Mouse (Mus musculus): ENCODE data around the gene Ppp1r11. TPM values are rescaled to one million over a fixed set of nuclear protein-coding genes. Genes with fewer than 3 reads are reported as not detected.

Ppp1r11 gene
- 54.0 and 64.5 TPM in 2 replicates for total RNA-seq (2014; rRNA removed)
- polyA plus RNA-seq (2015; fragmentation: Nextera tagmentation; extraction: Ambion mirVana) = 143 and 166 TPM in 2 replicates

- Histone ChIP-seq H3K9me3 (ENCODE audit: low read length) (no peaks in the 10 kb centered on the region), H3K4me3 (ENCODE audit: low read depth, low read length) (peak within 1 kb of the TSS; percentile 51), H3K27me3 (ENCODE audit: insufficient read depth, low read length) (no peaks in the 10 kb centered on the region), H3K27ac (ENCODE audit: low read depth, low read length) (peak within 1 kb of the TSS; percentile 74), H3K9ac (replicated peaks; ENCODE audit: low read length, poor library complexity, severe bottlenecking) (peak within 1 kb of the TSS; percentile 65), H3K4me2 (ENCODE audit: low read depth, low read length, poor library complexity, severe bottlenecking) (peak within 1 kb of the TSS; percentile 77), H3K36me3 (ENCODE audit: insufficient read depth, low read length) (peaks cover 8% of the 10 kb centered on the region), H3K4me1 (ENCODE audit: insufficient read depth, low read length) (0 out of 2 replicates have a peak, but pooled peaks cover 2% of the 10 kb centered on the region)
- peak; percentile 97 for ATAC-seq (ENCODE audit: low FRiP score)
- peak; percentile 99 for DNase-seq (ENCODE audit: low spot score)
- TF ChIP-seq CTCF (IDR thresholded peaks at IDR 0.05) = no peak
- WGBS = 2% methylated on average over 36 of the region's 36 CpGs
Measured at GRCm38 (mm10) chr17:36950981-36951947, at the start of gene Ppp1r11. Gene Ppp1r11 (minus strand): TSS chr17:36951741.

DNA sequence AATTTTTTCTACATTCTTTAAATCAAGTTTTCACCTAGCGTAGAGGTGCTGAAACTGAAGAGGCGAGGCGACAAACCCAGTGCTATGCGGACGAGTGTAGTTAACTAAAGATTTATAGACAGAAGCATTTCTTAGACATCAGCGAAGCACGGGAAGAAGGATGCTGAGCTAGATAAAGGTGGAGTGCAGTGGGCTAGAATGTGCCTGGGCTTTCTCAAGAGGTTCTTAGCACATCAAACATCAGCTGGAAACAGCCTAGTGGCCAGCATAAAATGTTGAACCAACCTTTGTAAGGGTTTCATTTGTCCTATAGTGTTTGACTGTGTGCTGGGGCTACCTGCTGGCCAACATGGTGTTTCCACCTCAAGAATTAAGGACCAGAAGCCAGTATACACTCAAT lies 49.3 kb upstream of the Ppp1r11 start, which contains the start of gene Zfp57:
Gene Zfp57 (plus strand): TSS at position 301 of the 400 bp plus-strand sequence.
- no peak for ATAC-seq (ENCODE audit: low FRiP score)
- H3K4me1 ChIP-seq (ENCODE audit: insufficient read depth, low read length) = no peaks in the 10 kb centered on the region
- H3K4me3 ChIP-seq (ENCODE audit: low read depth, low read length) = peak within 1 kb of the TSS; percentile 9; the same call in 1 of the 2 replicates
- no peaks in the 10 kb centered on the region for H3K27me3 ChIP-seq (ENCODE audit: insufficient read depth, low read length)
- H3K4me2 ChIP-seq (ENCODE audit: low read depth, low read length, poor library complexity, severe bottlenecking) = peak within 1 kb of the TSS; percentile 71
- no peaks in the 10 kb centered on the region for H3K9me3 ChIP-seq (ENCODE audit: low read length)
- no peak within 1 kb of the TSS for H3K27ac ChIP-seq (ENCODE audit: low read depth, low read length)
- 96% methylated on average over 7 of the region's 7 CpGs for WGBS
- H3K9ac ChIP-seq (replicated peaks; ENCODE audit: low read length, poor library complexity, severe bottlenecking) = no peak within 1 kb of the TSS
- no peak for TF ChIP-seq CTCF (IDR thresholded peaks at IDR 0.05)
- no peak for DNase-seq (ENCODE audit: low spot score)
- H3K36me3 ChIP-seq (ENCODE audit: insufficient read depth, low read length) = no peaks in the 10 kb centered on the region

DNA sequence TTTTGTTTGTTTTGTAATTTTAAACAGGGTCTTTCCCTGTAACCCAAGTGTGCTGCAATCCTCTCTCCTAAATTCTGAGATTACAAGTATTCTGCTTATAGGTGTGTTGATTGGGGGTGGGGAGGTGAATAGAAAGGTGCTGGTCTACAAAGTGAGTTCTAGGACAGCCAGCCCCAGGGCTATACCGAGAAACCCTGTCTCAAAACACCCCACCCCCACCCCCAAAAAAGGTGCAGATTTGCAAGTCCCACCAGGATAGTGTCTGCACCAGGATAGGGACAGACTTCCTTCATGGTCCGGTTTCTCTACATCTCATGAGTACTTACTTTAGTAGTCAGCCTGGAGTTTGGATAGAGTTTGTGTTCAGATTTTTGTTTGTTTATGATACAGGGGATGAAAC lies 46.9 kb upstream of the Ppp1r11 start:
- Histone ChIP-seq H3K4me2 (ENCODE audit: low read depth, low read length, poor library complexity, severe bottlenecking) (no peak overlapping the region), H3K27ac (ENCODE audit: low read depth, low read length) (no peak overlapping the region), H3K9ac (replicated peaks; ENCODE audit: low read length, poor library complexity, severe bottlenecking) (no peak overlapping the region), H3K36me3 (ENCODE audit: insufficient read depth, low read length) (no peaks in the 10 kb centered on the region), H3K4me3 (ENCODE audit: low read depth, low read length) (no peak overlapping the region), H3K27me3 (ENCODE audit: insufficient read depth, low read length) (no peaks in the 10 kb centered on the region), H3K9me3 (ENCODE audit: low read length) (no peaks in the 10 kb centered on the region), H3K4me1 (ENCODE audit: insufficient read depth, low read length) (no peaks in the 10 kb centered on the region)
- no peak for DNase-seq (ENCODE audit: low spot score)
- WGBS = 84% methylated on average over 2 of the region's 2 CpGs
- ATAC-seq (ENCODE audit: low FRiP score) = no peak
- TF ChIP-seq CTCF (IDR thresholded peaks at IDR 0.05) = no peak

GRCm38 (mm10) chr17:36997033-36997735 lies 45.6 kb upstream of the Ppp1r11 start:
- Histone ChIP-seq H3K4me1 (ENCODE audit: insufficient read depth, low read length) (no peaks in the 10 kb centered on the region), H3K9ac (replicated peaks; ENCODE audit: low read length, poor library complexity, severe bottlenecking) (no peak overlapping the region), H3K4me2 (ENCODE audit: low read depth, low read length, poor library complexity, severe bottlenecking) (no peak overlapping the region), H3K27ac (ENCODE audit: low read depth, low read length) (no peak overlapping the region), H3K27me3 (ENCODE audit: insufficient read depth, low read length) (no peaks in the 10 kb centered on the region), H3K9me3 (ENCODE audit: low read length) (no peaks in the 10 kb centered on the region), H3K36me3 (ENCODE audit: insufficient read depth, low read length) (no peaks in the 10 kb centered on the region), H3K4me3 (ENCODE audit: low read depth, low read length) (no peak overlapping the region)
- DNase-seq (ENCODE audit: low spot score) (peak; percentile 84), ATAC-seq (ENCODE audit: low FRiP score) (no peak)
- 34% methylated on average over 7 of the region's 7 CpGs for whole genome bisulfite sequencing
- TF ChIP-seq CTCF (IDR thresholded peaks at IDR 0.05) = peak; percentile 84

DNA sequence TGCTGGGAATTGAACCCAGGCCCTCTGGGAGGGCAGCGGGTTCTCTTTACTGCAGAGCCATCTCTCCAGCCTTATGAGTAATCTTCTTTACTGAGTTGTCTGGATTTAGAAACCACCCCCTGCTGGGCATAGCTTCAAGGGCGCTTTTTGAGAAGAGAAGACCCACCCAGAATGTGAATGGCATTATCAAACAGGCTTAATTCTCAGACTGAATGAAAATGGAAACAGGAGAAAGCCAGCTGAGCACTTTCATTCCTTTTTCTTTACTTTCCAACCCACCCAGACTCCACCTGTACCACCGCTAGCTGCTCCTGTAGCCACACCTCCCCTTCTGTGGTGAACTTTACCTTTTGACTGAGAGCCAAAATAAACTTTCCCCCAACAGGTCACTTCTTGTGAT lies 43.9 kb upstream of the Ppp1r11 start:
- ATAC-seq (ENCODE audit: low FRiP score) (no peak), DNase-seq (ENCODE audit: low spot score) (no peak)
- no peak overlapping the region for H3K4me2 ChIP-seq (ENCODE audit: low read depth, low read length, poor library complexity, severe bottlenecking)
- H3K4me1 ChIP-seq (ENCODE audit: insufficient read depth, low read length) = no peaks in the 10 kb centered on the region
- no peaks in the 10 kb centered on the region for H3K9me3 ChIP-seq (ENCODE audit: low read length)
- 48% methylated on average over 3 of the region's 3 CpGs for WGBS
- no peak overlapping the region for H3K4me3 ChIP-seq (ENCODE audit: low read depth, low read length)
- H3K36me3 ChIP-seq (ENCODE audit: insufficient read depth, low read length) = no peaks in the 10 kb centered on the region
- H3K9ac ChIP-seq (replicated peaks; ENCODE audit: low read length, poor library complexity, severe bottlenecking) = no peak overlapping the region
- no peak overlapping the region for H3K27ac ChIP-seq (ENCODE audit: low read depth, low read length)
- H3K27me3 ChIP-seq (ENCODE audit: insufficient read depth, low read length) = no peaks in the 10 kb centered on the region
- no peak for TF ChIP-seq CTCF (IDR thresholded peaks at IDR 0.05)

Measured in midbrain, postnatal 0 days (tissue).